Mouse (Mus musculus): ENCODE measurements around the gene Gm14325.
"Not testable (repeated sequence)": the region's sequence is repeated elsewhere in the genome, so short reads cannot be mapped to it uniquely, and the experiment has no call there.

The Gm14325 gene

DNA sequence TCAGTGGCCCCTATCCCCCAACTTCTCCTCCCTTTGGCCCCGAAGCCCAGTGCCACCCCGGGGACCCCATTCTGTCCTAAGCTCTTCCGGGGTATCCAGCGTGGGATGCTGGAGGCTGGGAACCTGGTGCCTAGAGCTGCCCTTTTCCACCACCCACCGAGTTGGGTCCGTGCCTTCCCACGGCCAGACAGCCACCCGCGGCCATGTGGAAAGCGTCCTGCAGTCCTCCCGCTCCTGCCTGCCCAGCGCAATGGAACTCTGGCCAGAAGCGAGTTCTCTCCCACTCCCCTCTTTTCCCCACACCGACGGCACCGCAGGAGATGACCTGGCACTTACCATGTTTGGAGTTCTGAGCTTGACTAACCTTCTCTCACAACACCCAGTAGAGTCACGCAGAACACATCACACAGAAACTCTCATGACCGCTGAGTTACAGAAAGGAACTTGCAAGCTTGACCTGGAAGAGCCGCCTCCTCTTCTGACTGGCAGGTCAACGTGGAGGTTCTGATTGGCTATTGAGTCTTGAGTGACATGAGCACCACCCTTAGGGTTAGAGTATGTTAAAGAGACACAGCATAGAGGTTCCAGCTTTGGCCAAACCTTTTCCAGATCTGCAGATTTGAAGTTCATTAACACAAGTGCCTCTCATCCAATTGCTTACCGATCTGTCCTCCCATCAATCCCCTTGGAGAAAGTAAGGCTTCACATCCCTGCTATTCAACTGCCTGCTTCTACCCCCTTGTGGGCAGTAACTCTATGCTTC is at the start of gene Gm14325:
Gene Gm14325 (minus strand): TSS at position 436 of the 763 bp plus-strand sequence.
- peak in 1 of 2 experiments; percentile 25 for DNase-seq (ENCODE audit: low spot score in 2 of 2)

DNA sequence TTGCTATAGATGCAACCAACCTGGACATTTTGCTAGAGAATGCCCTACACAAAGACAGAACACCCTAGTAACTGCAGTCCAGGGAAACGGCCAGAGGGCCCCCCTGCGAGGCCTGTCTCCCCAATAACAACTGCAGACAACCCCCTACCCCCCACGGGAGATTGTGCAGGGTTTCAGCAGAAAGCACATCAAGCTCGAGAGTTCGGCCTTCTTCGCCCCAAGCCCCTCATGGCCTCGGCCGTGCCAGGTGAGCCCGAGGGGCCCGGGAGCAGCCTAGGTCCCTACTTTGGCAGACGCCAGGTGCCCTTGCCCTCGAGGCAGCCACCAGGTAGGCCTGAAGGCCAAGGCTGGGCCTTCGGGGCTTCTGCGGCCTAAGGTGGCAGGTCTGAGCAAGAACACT is 47.6 kb upstream of the Gm14325 start:
- not testable (repeated sequence) for DNase-seq (ENCODE audit: low spot score in 2 of 2)

GRCm38 (mm10) chr2:177862254-177862653 is 22.1 kb upstream of the Gm14325 start:
- not testable (repeated sequence) for DNase-seq (ENCODE audit: low spot score in 2 of 2)

DNA sequence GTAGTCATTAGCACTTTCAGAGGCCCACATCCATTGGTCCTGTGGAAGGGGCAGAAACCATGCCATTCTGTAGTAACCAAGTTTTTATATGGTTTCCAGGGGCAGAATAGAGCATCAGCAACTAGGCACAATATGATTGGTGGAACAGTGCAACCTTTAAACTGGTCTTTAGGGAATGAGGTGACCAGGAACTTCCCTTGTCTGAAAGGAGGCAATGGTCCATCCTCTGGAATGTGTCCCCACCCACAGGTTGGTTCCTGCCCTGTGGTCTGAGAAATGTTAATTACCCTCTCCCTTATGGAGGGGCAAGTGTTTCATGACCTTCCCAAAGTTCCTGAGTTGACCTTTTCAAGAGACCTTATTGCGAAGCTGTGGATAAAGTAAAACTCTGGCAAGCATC is 3.5 kb upstream of the Gm14325 start:
- not testable (repeated sequence) for DNase-seq (ENCODE audit: low spot score in 2 of 2)

GRCm38 (mm10) chr2:177836756-177837155 is 3.4 kb downstream of the Gm14325 start:
- not testable (repeated sequence) for DNase-seq (ENCODE audit: low spot score in 2 of 2)

- DNase-seq (ENCODE audit: low spot score in 2 of 2) = not testable (repeated sequence)
Measured at GRCm38 (mm10) chr2:177835733-177836536, 4.2 kb downstream of the Gm14325 start.

DNA sequence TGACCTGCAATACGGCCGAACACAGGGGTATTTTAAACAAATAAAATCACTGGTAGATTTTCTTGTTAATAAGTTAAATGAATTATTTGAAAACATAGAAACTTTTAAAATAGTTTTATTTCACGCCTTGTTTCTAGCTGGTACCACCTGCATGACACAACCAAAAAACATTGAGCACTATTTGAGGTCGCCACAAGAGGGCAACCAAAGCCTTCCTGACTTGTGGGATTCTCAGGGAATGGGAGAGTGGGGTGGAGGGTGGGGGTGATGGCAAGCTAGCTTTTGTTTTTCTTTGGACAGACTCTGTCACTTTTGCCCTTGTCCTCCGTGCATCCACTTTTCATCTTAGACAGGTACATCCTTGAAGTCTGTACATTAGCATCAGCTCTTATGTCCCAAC is 18.2 kb downstream of the Gm14325 start:
- not testable (repeated sequence) for DNase-seq (ENCODE audit: low spot score in 2 of 2)

- DNase-seq (ENCODE audit: low spot score in 2 of 2) = not testable (repeated sequence)
Measured at GRCm38 (mm10) chr2:177806170-177806569, 34.0 kb downstream of the Gm14325 start.

DNA sequence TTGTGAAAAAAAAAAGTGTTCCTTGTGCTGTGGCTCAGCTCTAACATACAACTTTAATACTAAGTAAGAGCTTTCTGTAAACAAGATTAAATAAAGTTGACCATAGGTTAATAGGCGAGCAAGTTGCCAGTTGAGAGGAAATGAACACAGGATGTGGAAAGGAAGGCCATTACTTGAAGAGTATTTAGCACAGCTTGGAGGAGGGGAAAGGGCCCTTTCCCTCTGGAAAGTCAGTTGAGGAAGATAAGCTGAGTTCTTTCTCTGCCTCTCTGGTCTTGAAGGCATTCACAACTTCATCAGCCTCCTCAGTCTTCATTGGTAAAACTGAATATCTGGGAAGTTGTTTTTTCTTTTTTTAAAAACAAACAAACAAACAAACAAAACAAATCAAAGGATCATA is 52.8 kb downstream of the Gm14325 start:
- DNase-seq (ENCODE audit: low spot score in 2 of 2) = not testable (repeated sequence)
